Mouse (Mus musculus): ENCODE measurements at regions not wholly inside any gene's neighbourhood (a gene's known extent, or its start where the extent isn't known, plus 50 kb on each side); places are given as distances from the start of the nearest gene placed in this dataset.

DNA sequence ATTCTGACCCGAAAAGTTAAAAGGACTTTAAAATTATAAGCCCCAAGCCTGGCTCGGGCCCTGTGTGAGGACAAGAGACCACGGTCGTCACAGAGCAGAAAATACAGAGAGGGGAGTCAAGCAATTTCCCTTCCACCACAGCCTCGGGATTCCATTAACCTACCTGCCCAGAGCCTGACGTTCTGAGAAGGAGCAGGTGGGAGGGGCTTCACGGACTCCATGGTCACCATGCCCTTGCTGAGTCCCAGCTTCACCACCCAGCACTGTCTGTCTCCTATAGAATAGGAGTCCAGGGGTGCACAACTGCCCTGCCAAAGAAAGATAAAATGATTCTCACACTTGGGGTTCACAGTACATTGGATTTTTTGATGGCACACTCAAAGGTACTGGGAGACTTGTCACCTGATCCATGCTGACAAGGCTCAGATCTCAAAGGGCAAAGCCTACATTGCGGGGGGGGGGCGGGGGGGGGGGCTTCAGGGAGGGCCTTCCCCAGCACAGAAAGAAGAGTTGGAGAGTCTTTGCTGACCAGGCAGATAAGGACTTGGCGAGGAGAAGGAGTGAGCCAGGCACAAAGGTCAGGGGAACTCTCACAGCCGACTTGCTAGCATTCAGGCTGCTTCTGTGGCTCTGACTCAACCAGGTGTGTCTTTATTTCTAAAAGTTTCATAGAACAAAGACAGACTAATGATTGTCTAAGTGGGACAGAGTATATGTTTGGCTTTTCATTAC is 166.1 kb downstream of the Ptpru start:
- TF ChIP-seq POLR2A (IDR thresholded peaks at IDR 0.05; ENCODE audit: insufficient read depth, low read length), result no peak
- TF ChIP-seq CTCF (IDR thresholded peaks at IDR 0.05; ENCODE audit: low read depth, low read length), result no peak

Measured in ES-Bruce4 (cell line).